Mouse (Mus musculus): ENCODE measurements around the gene Actr1a. TPM values are rescaled to one million over a fixed set of nuclear protein-coding genes. Genes with fewer than 3 reads are reported as not detected.

The Actr1a gene
- total RNA-seq, 2 experiments from 2014 or later = 179 to 197 TPM

DNA sequence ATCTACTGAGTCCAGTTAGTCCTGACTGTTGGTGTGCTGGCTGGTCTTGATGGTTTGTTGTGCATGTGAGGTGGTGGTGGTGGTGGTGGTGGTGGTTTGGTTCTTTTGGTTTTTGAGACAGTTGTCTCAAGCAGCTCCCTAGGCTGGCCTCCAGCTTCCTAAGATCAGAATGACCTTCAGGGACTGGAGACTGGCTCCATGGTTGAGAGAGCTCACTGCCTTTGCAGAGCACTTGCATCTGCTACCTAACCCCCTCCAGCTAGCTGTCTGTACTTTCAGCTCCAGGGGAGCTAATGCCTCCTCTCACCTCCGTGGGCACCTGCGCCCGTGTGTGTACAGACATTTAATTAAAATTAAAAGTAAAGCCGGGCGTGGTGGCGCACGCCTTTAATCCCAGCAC is 24.9 kb upstream of the Actr1a start:
- Histone ChIP-seq H3K4me3 (no peak overlapping the region), H3K27ac (no peak overlapping the region)
- no peak for TF ChIP-seq CTCF (IDR thresholded peaks at IDR 0.05)
- DNase-seq (ENCODE audit: extremely low spot score in 1 of 2, low spot score in 2 of 2) = no peak
- intact Hi-C loops (cut with DNase I) = no loop called here

DNA sequence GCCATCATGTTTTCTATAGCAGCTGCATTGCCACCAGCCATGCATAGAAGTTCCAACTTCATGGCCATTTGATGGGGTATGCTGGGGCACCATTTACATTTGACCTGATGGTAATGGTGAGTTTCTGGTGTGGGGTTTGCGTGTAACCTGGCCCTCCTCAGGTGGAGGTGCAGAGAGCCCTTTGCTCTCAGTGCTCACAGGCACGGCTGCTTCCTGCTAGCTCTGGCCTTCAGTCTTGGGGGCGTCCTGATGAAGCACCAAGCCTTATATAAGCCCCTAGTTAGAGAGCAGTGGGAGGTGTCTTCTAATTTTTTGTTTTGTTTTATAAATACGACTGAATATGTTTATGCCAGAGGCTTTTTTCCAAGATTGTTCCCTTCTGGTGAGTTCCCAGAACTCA is 22.5 kb upstream of the Actr1a start:
- TF ChIP-seq CTCF (IDR thresholded peaks at IDR 0.05) = no peak
- no peak for DNase-seq (ENCODE audit: extremely low spot score in 1 of 2, low spot score in 2 of 2)
- Histone ChIP-seq H3K4me3 (no peak overlapping the region), H3K27ac (no peak overlapping the region)
- intact Hi-C loops (cut with DNase I) = no loop called here

DNA sequence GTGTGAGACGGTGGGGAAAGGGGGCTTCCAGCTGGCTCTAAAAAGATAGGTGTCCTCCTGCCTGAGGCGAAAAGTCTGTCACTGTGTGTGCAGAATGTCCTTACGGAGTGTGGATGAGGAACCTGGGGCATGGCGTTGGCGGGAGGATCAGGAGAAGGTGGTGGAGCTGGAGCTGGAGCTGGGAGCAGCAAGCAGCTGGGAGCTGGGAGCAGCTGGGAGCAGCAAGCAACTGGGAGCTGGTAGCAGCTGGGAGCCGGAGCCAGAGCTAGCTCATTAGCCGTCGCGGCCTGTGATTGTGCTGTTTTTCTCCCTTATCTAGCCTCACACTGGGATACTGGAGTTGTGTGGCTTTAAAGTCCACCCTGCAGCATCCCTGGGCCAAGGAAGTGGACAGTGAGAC is 20.7 kb upstream of the Actr1a start:
- no peak for DNase-seq (ENCODE audit: extremely low spot score in 1 of 2, low spot score in 2 of 2)
- Histone ChIP-seq H3K27ac (no peak overlapping the region), H3K4me3 (no peak overlapping the region)
- intact Hi-C loops (cut with DNase I) = no loop called here
- no peak for TF ChIP-seq CTCF (IDR thresholded peaks at IDR 0.05)

DNA sequence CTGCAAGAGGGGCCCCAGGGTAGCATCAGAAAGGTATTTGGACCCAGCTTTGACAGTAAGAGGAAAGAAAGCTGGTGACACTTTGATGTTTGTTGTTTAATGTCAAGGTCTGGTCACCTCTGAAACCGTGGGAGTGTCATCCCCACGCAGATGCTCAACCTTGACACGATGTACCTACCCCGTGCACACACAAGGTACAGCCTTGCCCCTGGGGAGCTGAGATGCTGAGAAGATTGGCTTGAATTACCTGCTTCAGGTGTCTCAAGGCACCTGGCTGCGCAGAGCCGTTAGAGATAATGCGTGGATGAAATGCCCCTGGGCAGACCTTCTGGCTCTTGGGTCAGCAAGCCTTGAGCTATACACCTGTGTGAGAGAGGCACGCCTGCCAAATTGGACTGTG is 18.9 kb upstream of the Actr1a start:
- no peak for DNase-seq (ENCODE audit: extremely low spot score in 1 of 2, low spot score in 2 of 2)
- intact Hi-C loops (cut with DNase I) = no loop called here
- Histone ChIP-seq H3K4me3 (no peak overlapping the region), H3K27ac (no peak overlapping the region)
- TF ChIP-seq CTCF (IDR thresholded peaks at IDR 0.05) = no peak

DNA sequence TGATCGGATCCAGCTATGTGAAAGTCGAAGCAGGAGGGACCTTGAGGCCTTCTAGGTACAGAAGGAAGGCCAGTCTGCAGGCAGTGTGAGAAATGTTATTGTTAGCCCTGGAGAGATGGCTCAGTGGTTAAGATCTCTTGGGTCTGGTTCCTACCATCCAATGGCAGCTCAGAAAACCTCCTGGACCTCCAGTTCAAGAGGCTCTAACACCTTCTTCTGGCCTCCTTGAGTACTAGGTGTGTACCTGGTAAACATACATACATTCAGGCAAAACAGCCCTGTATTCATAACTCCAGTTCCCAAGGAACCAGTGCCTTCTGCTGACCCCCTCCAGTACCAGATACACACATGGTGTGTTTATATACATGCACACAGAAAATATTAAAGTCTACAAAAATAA is 18.4 kb upstream of the Actr1a start:
- DNase-seq (ENCODE audit: extremely low spot score in 1 of 2, low spot score in 2 of 2) = no peak
- no peak for TF ChIP-seq CTCF (IDR thresholded peaks at IDR 0.05)
- Histone ChIP-seq H3K4me3 (no peak overlapping the region), H3K27ac (no peak overlapping the region)
- intact Hi-C loops (cut with DNase I) = no loop called here

DNA sequence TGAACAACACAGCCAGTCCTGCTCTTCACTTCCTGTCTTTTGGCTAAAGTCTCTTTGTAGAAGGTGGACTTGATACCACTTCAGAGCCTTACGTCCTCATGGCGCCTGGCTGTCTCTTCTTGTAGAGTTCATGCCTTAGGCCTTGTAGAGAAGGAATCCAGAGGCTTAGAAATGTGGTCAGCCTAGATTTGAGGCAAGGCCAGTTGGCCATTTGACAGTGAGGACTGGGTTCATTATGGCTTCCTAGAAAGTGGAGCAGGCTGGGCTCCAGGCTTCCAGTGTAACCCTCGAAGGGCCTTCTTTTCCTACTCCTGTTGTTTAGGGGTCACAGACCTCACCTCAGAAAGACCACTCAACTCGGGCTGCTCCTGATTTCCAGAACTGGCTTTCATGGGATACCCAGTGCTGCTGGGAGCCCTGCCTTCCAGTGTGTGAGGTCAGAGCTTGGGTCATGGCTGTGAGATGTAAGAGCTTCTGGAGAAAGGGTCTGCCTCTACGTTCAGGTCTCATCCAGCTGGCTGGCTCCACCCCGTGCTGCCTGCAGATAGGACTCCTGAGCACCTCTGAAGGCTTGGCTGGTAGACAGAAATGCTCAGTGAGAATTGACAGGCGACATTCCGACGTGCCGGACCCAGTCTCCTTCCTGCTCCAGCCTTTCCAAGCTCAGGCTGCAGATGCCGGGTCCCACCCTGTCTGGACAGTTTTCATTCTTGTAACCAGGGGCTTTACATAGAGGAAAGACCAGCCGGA is 16.7 kb upstream of the Actr1a start:
- no peak overlapping the region for H3K4me3 ChIP-seq
- no peak overlapping the region for H3K27ac ChIP-seq
- no peak for TF ChIP-seq CTCF (IDR thresholded peaks at IDR 0.05)
- DNase-seq (ENCODE audit: extremely low spot score in 1 of 2, low spot score in 2 of 2) = no peak
- intact Hi-C loops (cut with DNase I) = no loop called here

DNA sequence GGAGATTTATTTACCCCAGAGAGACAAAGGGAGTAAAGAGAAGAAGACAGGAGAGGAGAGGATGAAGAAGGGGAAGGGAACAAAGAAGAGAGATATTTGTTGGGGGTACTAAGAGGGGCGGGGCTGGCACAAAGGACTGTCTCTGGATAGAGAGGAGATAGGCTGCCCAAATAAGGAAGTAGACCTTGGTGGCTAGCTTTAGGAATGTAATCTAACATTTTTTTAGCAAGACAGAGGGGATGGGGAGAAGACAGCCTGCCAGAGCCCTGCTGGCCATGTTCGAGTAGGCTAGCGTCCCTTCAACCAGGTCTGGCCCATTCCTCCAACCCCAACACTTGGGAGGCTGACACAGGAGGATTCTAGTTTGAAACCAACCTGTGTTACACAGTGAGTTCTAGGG is 14.0 kb upstream of the Actr1a start:
- DNase-seq (ENCODE audit: extremely low spot score in 1 of 2, low spot score in 2 of 2) = no peak
- H3K27ac ChIP-seq = no peak overlapping the region
- TF ChIP-seq CTCF (IDR thresholded peaks at IDR 0.05) = no peak
- intact Hi-C loops (cut with DNase I) = no loop called here
- no peak overlapping the region for H3K4me3 ChIP-seq

DNA sequence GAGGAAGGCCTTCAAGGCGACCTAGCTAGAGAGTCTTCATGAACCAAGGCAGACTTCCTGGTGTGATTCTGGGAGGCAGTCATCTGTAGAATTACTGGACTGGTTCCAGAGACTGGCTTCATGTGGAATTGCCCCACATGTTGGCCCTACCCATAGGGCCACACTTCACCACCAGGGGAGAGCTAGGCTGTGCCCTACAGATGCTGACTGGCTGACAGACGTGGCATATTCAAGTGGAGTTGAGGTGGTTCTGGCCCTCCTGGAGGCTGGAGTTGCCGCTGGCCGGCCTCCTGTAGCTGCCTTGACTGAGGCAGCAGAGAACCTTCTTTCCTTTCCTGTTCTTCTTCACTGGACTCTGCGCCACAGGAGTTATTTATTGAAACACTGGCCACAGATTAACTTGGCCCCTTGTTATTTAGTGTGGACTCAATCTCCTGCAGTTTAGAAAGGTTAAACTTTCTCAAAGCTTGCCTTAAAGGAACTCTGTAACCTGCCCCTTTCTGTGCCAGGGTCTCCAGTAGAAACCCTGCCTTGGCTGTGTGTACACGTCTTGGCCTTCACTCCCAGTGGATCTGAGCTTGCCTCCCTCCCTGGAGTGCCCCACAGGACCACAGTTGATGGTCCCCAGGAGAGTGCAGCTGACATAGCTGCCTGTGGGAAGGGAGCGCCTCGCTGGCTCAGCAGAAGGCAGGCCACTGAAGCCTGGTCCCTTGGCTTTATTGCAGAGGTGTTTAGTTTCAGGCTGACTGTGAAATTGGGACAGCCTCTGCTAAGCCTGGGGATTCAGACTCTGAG is 11.2 kb upstream of the Actr1a start:
- no peak; the same call in 1 of the 2 replicates for TF ChIP-seq CTCF (IDR thresholded peaks at IDR 0.05)
- DNase-seq (ENCODE audit: extremely low spot score in 1 of 2, low spot score in 2 of 2) = no peak
- Histone ChIP-seq H3K4me3 (no peak overlapping the region), H3K27ac (no peak overlapping the region)
- intact Hi-C loops (cut with DNase I) = no loop called here

DNA sequence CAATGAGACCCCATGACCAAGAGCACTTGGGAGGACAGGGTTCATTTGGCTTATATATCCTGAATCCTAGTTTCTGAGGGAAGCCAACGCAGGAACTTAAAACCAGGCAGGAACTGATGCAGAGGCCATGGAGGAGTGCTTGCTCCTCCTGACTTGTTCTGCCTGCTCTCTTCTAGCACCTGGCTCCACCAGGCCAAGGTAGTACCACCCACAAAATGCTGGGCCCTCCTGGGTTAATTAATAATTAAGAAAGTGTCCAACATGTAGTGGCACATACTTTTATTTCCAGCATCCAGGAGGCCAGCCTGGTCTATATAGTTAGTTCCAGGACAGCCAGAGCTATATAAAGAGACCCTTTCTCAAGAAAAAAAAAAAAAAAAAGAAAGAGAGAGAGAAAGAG is 8.5 kb upstream of the Actr1a start:
- no peak for TF ChIP-seq CTCF (IDR thresholded peaks at IDR 0.05)
- intact Hi-C loops (cut with DNase I) = no loop called here
- Histone ChIP-seq H3K4me3 (no peak overlapping the region), H3K27ac (no peak overlapping the region)
- no peak for DNase-seq (ENCODE audit: extremely low spot score in 1 of 2, low spot score in 2 of 2)

DNA sequence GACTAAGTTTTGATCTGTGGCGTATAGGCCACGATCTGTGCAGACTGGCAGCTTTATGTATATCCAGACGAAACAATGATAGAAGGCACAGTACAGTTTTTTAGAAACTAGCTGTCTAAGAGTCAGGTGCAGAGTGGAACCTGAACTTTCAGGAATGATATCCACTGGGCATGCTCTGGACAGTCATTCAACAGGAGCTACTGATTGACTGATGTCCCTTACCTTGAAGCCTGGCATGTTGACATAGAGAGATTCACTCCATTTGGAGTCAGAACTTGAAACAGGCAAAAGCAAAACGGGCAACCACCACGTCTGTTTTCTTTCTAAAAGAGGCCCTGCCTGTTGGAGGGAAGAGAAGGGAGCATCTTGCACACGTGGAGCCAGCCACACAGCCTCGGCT is 5.0 kb upstream of the Actr1a start:
- Histone ChIP-seq H3K4me3 (no peak overlapping the region), H3K27ac (no peak overlapping the region)
- no peak for DNase-seq (ENCODE audit: extremely low spot score in 1 of 2, low spot score in 2 of 2)
- intact Hi-C loops (cut with DNase I) = no loop called here
- no peak for TF ChIP-seq CTCF (IDR thresholded peaks at IDR 0.05)

DNA sequence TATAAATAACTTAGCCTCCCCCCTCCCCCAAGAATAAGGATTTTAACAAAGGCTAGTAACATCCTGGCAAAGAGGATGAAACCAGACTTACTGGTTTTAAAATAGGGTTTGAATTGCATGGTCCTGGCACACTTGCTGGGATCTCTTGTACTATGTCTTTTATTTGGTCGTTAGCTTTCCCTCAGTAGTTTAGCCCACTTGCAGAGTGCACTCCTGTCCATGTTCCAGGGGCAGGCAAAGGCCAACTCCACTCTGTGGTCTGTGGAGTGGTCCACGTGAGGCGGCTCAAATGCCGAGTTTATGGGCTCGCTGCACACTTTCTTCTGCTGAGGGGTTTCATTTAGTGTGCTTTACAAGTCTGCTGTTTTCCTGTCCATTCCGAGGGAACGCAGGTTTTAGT is 4.3 kb upstream of the Actr1a start:
- no peak for DNase-seq (ENCODE audit: extremely low spot score in 1 of 2, low spot score in 2 of 2)
- Histone ChIP-seq H3K4me3 (no peak overlapping the region), H3K27ac (no peak overlapping the region)
- intact Hi-C loops (cut with DNase I) = loop anchor here (1.0 to 5.0 kb wide), 2 partner anchors 44 to 127 kb away; no protein-coding TSS in a partner anchor
- TF ChIP-seq CTCF (IDR thresholded peaks at IDR 0.05) = no peak

DNA sequence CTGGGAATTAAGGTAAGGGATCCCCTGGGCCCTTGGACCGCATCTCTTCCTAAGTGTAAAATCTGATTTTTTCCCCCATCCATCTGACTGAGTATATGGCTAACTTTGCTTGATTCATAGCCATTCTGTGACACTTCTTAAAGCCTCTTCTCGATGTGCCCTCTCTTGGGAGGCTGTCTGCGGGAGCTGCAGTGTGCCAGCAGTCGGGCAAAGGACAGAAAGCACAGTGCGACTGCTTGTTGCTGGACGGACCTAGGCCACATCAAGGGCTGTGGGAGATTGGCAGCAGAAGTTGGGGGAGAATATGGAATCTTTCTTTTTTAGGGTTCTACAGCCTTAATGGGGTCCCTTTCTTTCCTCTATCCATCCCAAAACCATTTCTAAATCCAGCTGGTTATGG is 3.8 kb upstream of the Actr1a start:
- no peak for TF ChIP-seq CTCF (IDR thresholded peaks at IDR 0.05)
- no peak for DNase-seq (ENCODE audit: extremely low spot score in 1 of 2, low spot score in 2 of 2)
- H3K4me3 ChIP-seq = no peak overlapping the region
- no peak overlapping the region for H3K27ac ChIP-seq
- intact Hi-C loops (cut with DNase I) = loop anchor here (1.0 to 5.0 kb wide), 2 partner anchors 45 to 128 kb away; no protein-coding TSS in a partner anchor
